Mouse (Mus musculus) myocyte (in vitro differentiated cells): ENCODE data around the gene Stard8. TPM values are rescaled to one million over a fixed set of nuclear protein-coding genes. Genes with fewer than 3 reads are reported as not detected.

ENCODE experiments used
- H3K27me3 ChIP-seq: one replicate; pipeline ENCODE4 v1.6.1; 2011; ENCODE audit not compliant: control insufficient read depth, insufficient read depth, insufficient read length
- H3K36me3 ChIP-seq: one replicate; pipeline ENCODE4 v1.6.1; 2011; ENCODE audit not compliant: control insufficient read depth, insufficient read depth
- H3K4me2 ChIP-seq: one replicate; pipeline ENCODE4 v1.6.1; 2011; ENCODE audit warnings: low read depth, control low read depth
- H3K4me3 ChIP-seq: one replicate; pipeline ENCODE4 v1.5.1; 2011; ENCODE audit warnings: mild to moderate bottlenecking, control low read depth, moderate library complexity
- H3K79me2 ChIP-seq: one replicate; pipeline ENCODE4 v1.6.1; 2011; ENCODE audit not compliant: control insufficient read depth, insufficient read depth
- H3ac ChIP-seq: one replicate; pipeline ENCODE4 v1.6.1; 2011; ENCODE audit not compliant: control insufficient read depth, insufficient read length
- CEBPB ChIP-seq: IDR thresholded peaks from 2 replicates; pipeline ENCODE4 v1.6.1; 2011; ENCODE audit warnings: mild to moderate bottlenecking, moderate library complexity; ENCODE audit not compliant: poor library complexity, insufficient read depth, severe bottlenecking
- E2F4 ChIP-seq: IDR thresholded peaks from one replicate; pipeline ENCODE4 v1.6.1; 2011; ENCODE audit warnings: mild to moderate bottlenecking, control low read depth, moderate library complexity; ENCODE audit not compliant: insufficient read depth
- MAX ChIP-seq: IDR thresholded peaks from one replicate; pipeline ENCODE4 v1.6.1; 2011; ENCODE audit warnings: low read depth, mild to moderate bottlenecking, control low read depth
- MYOD1 ChIP-seq, 3 experiments: IDR thresholded peaks; one replicate each; pipeline ENCODE4 v1.6.1; 2011; ENCODE audit warnings: control low read depth in 2 of 3, low read depth in 2 of 3, mild to moderate bottlenecking in 2 of 3, moderate library complexity in 1 of 3; ENCODE audit not compliant: insufficient read length in 2 of 3, control insufficient read depth in 1 of 3
- MYOG ChIP-seq, 3 experiments: IDR thresholded peaks; one replicate each; pipeline ENCODE4 v1.6.1; 2011; ENCODE audit warnings: control low read depth in 2 of 3, low read depth in 2 of 3, mild to moderate bottlenecking in 2 of 3; ENCODE audit not compliant: insufficient read length in 2 of 3, control insufficient read depth in 1 of 3, insufficient read depth in 1 of 3
- POLR2A ChIP-seq: IDR thresholded peaks from one replicate; pipeline ENCODE4 v1.6.1; 2011; ENCODE audit warnings: low read depth, mild to moderate bottlenecking, control low read depth, moderate library complexity; ENCODE audit not compliant: insufficient read length
- POLR2AphosphoS2 ChIP-seq: IDR thresholded peaks from one replicate; pipeline ENCODE4 v1.6.1; 2011; ENCODE audit warnings: low read depth, control low read depth; ENCODE audit not compliant: insufficient read length
- REST ChIP-seq: IDR thresholded peaks from one replicate; pipeline ENCODE4 v1.6.1; 2011; ENCODE audit warnings: mild to moderate bottlenecking, control low read depth, moderate library complexity; ENCODE audit not compliant: insufficient read depth, insufficient read length
- SRF ChIP-seq: IDR thresholded peaks from one replicate; pipeline ENCODE4 v1.6.1; 2011; ENCODE audit warnings: low read depth; ENCODE audit not compliant: control insufficient read depth, insufficient read length
- TCF12 ChIP-seq: IDR thresholded peaks from one replicate; pipeline ENCODE4 v1.6.1; 2011; ENCODE audit warnings: mild to moderate bottlenecking, control low read depth; ENCODE audit not compliant: poor library complexity, insufficient read depth, severe bottlenecking
- TCF3 ChIP-seq: IDR thresholded peaks from one replicate; pipeline ENCODE4 v1.6.1; 2011; ENCODE audit warnings: low read depth, control low read depth; ENCODE audit not compliant: insufficient read length
- USF1 ChIP-seq: IDR thresholded peaks from one replicate; pipeline ENCODE4 v1.6.1; 2011; ENCODE audit warnings: low read depth, mild to moderate bottlenecking, control low read depth, moderate library complexity
- polyA plus RNA-seq: library from polyadenylated mRNA; unstranded; fragments of >200 nt; fragmentation: generic; extraction: Trizol; gene quantifications from one replicate; pipeline ENCODE4 v1.2.1, GENCODE M21; 2012; ENCODE audit warnings: missing spikeins

The Stard8 gene
- polyA plus RNA-seq, 1 experiment, result 0.06 TPM

- Histone ChIP-seq H3K27me3 (no peaks in the 10 kb centered on the region), H3ac (no peak overlapping the region), H3K79me2 (no peaks in the 10 kb centered on the region), H3K4me3 (no peak overlapping the region), H3K36me3 (no peaks in the 10 kb centered on the region), H3K4me2 (no peak overlapping the region)
- TF ChIP-seq POLR2AphosphoS2 (no peak), MYOD1 (IDR thresholded peaks at IDR 0.05; ENCODE audit: control insufficient read depth in 1 of 3, insufficient read length in 2 of 3, low read depth in 2 of 3) (no peak), E2F4 (no peak)
Observed at GRCm38 (mm10) chrX:99012486-99012885, 9.4 kb downstream of the Stard8 start.

DNA sequence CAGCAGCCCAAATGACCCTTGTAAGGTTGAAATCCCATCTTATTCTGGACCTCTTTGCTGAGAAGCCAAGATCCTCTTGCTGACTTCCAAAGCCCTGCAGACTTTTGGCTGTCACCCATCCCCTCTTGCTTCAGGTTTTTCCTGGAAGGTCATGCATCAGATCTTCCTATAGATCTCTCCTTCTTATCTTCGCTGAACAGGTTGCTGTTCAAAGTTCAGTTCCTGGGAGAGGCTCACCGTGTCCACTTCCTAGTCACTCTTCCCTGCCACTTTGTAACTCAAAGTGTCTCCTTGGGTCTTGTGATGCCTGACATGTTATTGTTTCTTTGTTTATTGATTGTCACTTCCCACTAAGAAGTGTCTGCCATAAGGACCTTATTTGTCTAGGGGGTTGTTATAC lies 12.7 kb downstream of the Stard8 start:
- no peak overlapping the region for H3K4me3 ChIP-seq
- no peak overlapping the region for H3K4me2 ChIP-seq
- H3ac ChIP-seq, result no peak overlapping the region
- H3K27me3 ChIP-seq, result no peaks in the 10 kb centered on the region
- no peaks in the 10 kb centered on the region for H3K79me2 ChIP-seq
- H3K36me3 ChIP-seq, result no peaks in the 10 kb centered on the region
- TF ChIP-seq POLR2A, result no peak
- TF ChIP-seq SRF, result no peak
- no peak for TF ChIP-seq MYOD1 (IDR thresholded peaks at IDR 0.05; ENCODE audit: control insufficient read depth in 1 of 3, insufficient read length in 2 of 3, low read depth in 2 of 3)
- no peak for TF ChIP-seq USF1
- TF ChIP-seq POLR2AphosphoS2, result no peak
- TF ChIP-seq REST, result no peak
- TF ChIP-seq CEBPB, result no peak
- TF ChIP-seq MAX, result no peak

- Histone ChIP-seq H3K79me2 (no peaks in the 10 kb centered on the region), H3K27me3 (no peaks in the 10 kb centered on the region), H3ac (no peak overlapping the region), H3K4me2 (no peak overlapping the region), H3K36me3 (no peaks in the 10 kb centered on the region), H3K4me3 (no peak overlapping the region)
- TF ChIP-seq E2F4 (no peak), MYOG (IDR thresholded peaks at IDR 0.05; ENCODE audit: control insufficient read depth in 1 of 3, insufficient read depth in 1 of 3, insufficient read length in 2 of 3, low read depth in 2 of 3) (no peak), REST (no peak), TCF12 (no peak), SRF (no peak), TCF3 (no peak), CEBPB (no peak), MAX (no peak), POLR2AphosphoS2 (no peak)
Observed at GRCm38 (mm10) chrX:99016987-99017386, 13.9 kb downstream of the Stard8 start.

DNA sequence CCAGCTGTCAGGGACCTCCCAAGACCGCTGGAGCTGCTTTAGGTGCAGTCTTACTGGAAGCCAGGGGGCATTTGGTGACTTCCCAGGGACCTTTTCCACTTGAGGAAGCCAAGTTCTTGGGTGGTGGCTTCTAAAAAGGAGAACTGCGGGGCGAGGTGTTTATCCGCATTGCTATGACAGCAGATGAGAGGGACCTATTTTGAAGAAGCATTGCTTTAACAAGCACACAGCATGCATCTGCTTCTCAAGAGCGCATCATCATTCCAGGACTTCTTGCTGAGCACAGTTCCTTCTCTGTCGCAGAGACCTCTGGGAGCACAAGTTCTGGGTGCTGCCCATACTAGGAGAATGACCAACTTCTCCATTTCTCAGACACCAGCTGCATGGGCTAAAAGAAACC lies 14.8 kb downstream of the Stard8 start:
- TF ChIP-seq USF1, result no peak
- no peak for TF ChIP-seq REST
- no peak for TF ChIP-seq MYOD1 (IDR thresholded peaks at IDR 0.05; ENCODE audit: control insufficient read depth in 1 of 3, insufficient read length in 2 of 3, low read depth in 2 of 3)
- no peak for TF ChIP-seq SRF
- TF ChIP-seq MAX, result no peak
- no peak for TF ChIP-seq POLR2A
- TF ChIP-seq TCF12, result no peak
- no peak for TF ChIP-seq TCF3
- H3K27me3 ChIP-seq, result no peaks in the 10 kb centered on the region

GRCm38 (mm10) chrX:99019303-99019702 lies 16.3 kb downstream of the Stard8 start:
- no peaks in the 10 kb centered on the region for H3K36me3 ChIP-seq
- H3ac ChIP-seq, result no peak overlapping the region
- no peak overlapping the region for H3K4me2 ChIP-seq
- H3K79me2 ChIP-seq, result no peaks in the 10 kb centered on the region
- H3K4me3 ChIP-seq, result no peak overlapping the region
- H3K27me3 ChIP-seq, result no peaks in the 10 kb centered on the region
- TF ChIP-seq POLR2AphosphoS2, result no peak
- no peak for TF ChIP-seq REST
- TF ChIP-seq MAX, result no peak
- TF ChIP-seq E2F4, result no peak
- TF ChIP-seq CEBPB, result no peak
- TF ChIP-seq MYOG (IDR thresholded peaks at IDR 0.05; ENCODE audit: control insufficient read depth in 1 of 3, insufficient read depth in 1 of 3, insufficient read length in 2 of 3, low read depth in 2 of 3), result no peak
- no peak for TF ChIP-seq MYOD1 (IDR thresholded peaks at IDR 0.05; ENCODE audit: control insufficient read depth in 1 of 3, insufficient read length in 2 of 3, low read depth in 2 of 3)
- TF ChIP-seq TCF12, result no peak
- TF ChIP-seq SRF, result no peak
- no peak for TF ChIP-seq USF1

More for the DNA sequence above, 14.8 kb downstream of the Stard8 start:
- no peak overlapping the region for H3ac ChIP-seq
- no peaks in the 10 kb centered on the region for H3K36me3 ChIP-seq
- no peaks in the 10 kb centered on the region for H3K79me2 ChIP-seq
- no peak overlapping the region for H3K4me3 ChIP-seq
- H3K4me2 ChIP-seq, result no peak overlapping the region

GRCm38 (mm10) chrX:99020215-99020614 lies 17.2 kb downstream of the Stard8 start:
- Histone ChIP-seq H3K4me3 (no peak overlapping the region), H3K4me2 (no peak overlapping the region)

More at GRCm38 (mm10) chrX:99020215-99020614, 17.2 kb downstream of the Stard8 start:
- Histone ChIP-seq H3ac (no peak overlapping the region), H3K36me3 (no peaks in the 10 kb centered on the region), H3K27me3 (no peaks in the 10 kb centered on the region), H3K79me2 (no peaks in the 10 kb centered on the region)
- no peak for TF ChIP-seq E2F4
- no peak for TF ChIP-seq POLR2AphosphoS2
- TF ChIP-seq POLR2A, result no peak
- TF ChIP-seq SRF, result no peak
- no peak for TF ChIP-seq USF1
- TF ChIP-seq MAX, result no peak
- no peak for TF ChIP-seq MYOG (IDR thresholded peaks at IDR 0.05; ENCODE audit: control insufficient read depth in 1 of 3, insufficient read depth in 1 of 3, insufficient read length in 2 of 3, low read depth in 2 of 3)
- TF ChIP-seq TCF12, result no peak
- no peak for TF ChIP-seq TCF3
- TF ChIP-seq MYOD1 (IDR thresholded peaks at IDR 0.05; ENCODE audit: control insufficient read depth in 1 of 3, insufficient read length in 2 of 3, low read depth in 2 of 3), result no peak
- no peak for TF ChIP-seq CEBPB
- no peak for TF ChIP-seq REST
